Mouse (Mus musculus): ENCODE measurements around the gene Uvrag.

DNA sequence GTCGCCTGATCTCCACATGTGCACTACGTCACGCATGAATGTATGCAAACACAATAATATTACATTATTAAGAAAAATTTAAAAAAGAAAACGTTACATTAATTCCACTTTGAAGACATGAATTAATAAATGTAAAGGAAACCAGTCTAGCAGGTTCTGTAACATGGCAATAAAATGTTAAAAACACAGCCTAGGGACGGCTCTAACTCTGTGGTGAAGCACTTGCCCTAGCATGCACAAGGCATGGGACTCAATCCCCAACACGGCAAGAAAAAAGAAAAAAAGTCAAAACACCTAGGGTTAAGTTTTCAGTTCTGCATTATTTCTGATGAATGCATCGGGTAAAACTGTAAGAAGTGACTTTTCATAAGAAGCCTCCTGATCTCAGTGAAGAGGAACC is 143.2 kb downstream of the Uvrag start:
- TF ChIP-seq CTCF (IDR thresholded peaks at IDR 0.05; ENCODE audit: extremely low read depth, insufficient read depth, insufficient read length, insufficient replicate concordance) = no peak
- no peak for TF ChIP-seq POLR2A (IDR thresholded peaks at IDR 0.05; ENCODE audit: low read depth, low read length)
